Mouse (Mus musculus) stomach, embryonic 15.5 days (tissue): ENCODE results near the gene Trim25. TPM values are rescaled to one million over a fixed set of nuclear protein-coding genes. Genes with fewer than 3 reads are reported as not detected.
A peak's percentile ranks its signal among the peaks of the same experiment; 100 is the strongest.
"Not testable (repeated sequence)": the region's sequence is repeated elsewhere in the genome, so short reads cannot be mapped to it uniquely, and the experiment has no call there.

Experiments used
- ATAC-seq: fragments of 200-750 bp; cut with Nextera tagmentation; 2 replicates; pipeline ENCODE4 v1.8.0; 2017; ENCODE audit warnings: low read depth, moderate number of reproducible peaks, moderate TSS enrichment; ENCODE audit not compliant: insufficient read depth, low FRiP score
- H3K27ac ChIP-seq: fragments of 300-500 bp; sonication (generic); 2 replicates; pipeline ENCODE4 v1.5.1; 2015; ENCODE audit warnings: mild to moderate bottlenecking, inconsistent platforms
- H3K27me3 ChIP-seq: fragments of 300-500 bp; sonication (generic); replicated peaks from 2 replicates; pipeline ENCODE4 v1.6.1; 2015; ENCODE audit warnings: inconsistent platforms
- H3K36me3 ChIP-seq: fragments of 300-500 bp; sonication (generic); 2 replicates; pipeline ENCODE4 v1.6.1; 2015; ENCODE audit warnings: inconsistent platforms
- H3K4me1 ChIP-seq: fragments of 300-500 bp; sonication (generic); 2 replicates; pipeline ENCODE4 v1.6.1; 2015; ENCODE audit warnings: inconsistent platforms
- H3K4me2 ChIP-seq: fragments of 300-500 bp; sonication (generic); 2 replicates; pipeline ENCODE4 v1.6.1; 2015; ENCODE audit warnings: mild to moderate bottlenecking, inconsistent platforms
- H3K4me3 ChIP-seq: fragments of 300-500 bp; sonication (generic); replicated peaks from 2 replicates; pipeline ENCODE4 v1.5.1; 2015; ENCODE audit warnings: inconsistent platforms
- H3K9ac ChIP-seq: fragments of 300-500 bp; sonication (generic); 2 replicates; pipeline ENCODE4 v1.6.1; 2015; ENCODE audit warnings: inconsistent platforms
- H3K9me3 ChIP-seq: fragments of 300-500 bp; sonication (generic); 2 replicates; pipeline ENCODE4 v1.6.1; 2016; ENCODE audit warnings: inconsistent platforms
- WGBS: fragments of 180-500 bp; shearing (Covaris S2); methylation state at CpG from one replicate; pipeline ENCODE4 v1.1.7; 2015; 5-methylcytosine and 5-hydroxymethylcytosine counted together
- polyA plus RNA-seq: library from polyadenylated mRNA; unstranded; fragments of >200 nt; fragmentation: Nextera tagmentation; extraction: Ambion mirVana; gene quantifications from 2 replicates; pipeline ENCODE4 v1.2.1, GENCODE M21; 2015

Gene Trim25
- polyA plus RNA-seq, 1 experiment from 2014 or later: 28.4 TPM

- Histone ChIP-seq H3K4me1 (peaks cover 8% of the 10 kb centered on the region; the same call in 1 of the 2 replicates), H3K27me3 (no peaks in the 10 kb centered on the region), H3K9me3 (no peaks in the 10 kb centered on the region), H3K4me2 (no peak overlapping the region), H3K27ac (peak overlapping the region; percentile 54), H3K4me3 (no peak overlapping the region), H3K9ac (no peak overlapping the region), H3K36me3 (no peaks in the 10 kb centered on the region)
- WGBS: 47% methylated on average over 7 of the region's 7 CpGs
- ATAC-seq: no peak
Measured at GRCm38 (mm10) chr11:88996427-88996826, 2.7 kb upstream of the Trim25 start.

- H3K9me3 ChIP-seq, H3K4me3 ChIP-seq, H3K4me1 ChIP-seq, H3K4me2 ChIP-seq, ATAC-seq, H3K9ac ChIP-seq, H3K27me3 ChIP-seq, H3K36me3 ChIP-seq: not testable (repeated sequence)
- 84% methylated on average over 5 of the region's 5 CpGs for WGBS
- H3K27ac ChIP-seq: 0 out of 2 replicates have a peak overlapping the region, but pooled peaks have one; percentile 54
Measured at GRCm38 (mm10) chr11:88997343-88997742, 1.8 kb upstream of the Trim25 start.

DNA sequence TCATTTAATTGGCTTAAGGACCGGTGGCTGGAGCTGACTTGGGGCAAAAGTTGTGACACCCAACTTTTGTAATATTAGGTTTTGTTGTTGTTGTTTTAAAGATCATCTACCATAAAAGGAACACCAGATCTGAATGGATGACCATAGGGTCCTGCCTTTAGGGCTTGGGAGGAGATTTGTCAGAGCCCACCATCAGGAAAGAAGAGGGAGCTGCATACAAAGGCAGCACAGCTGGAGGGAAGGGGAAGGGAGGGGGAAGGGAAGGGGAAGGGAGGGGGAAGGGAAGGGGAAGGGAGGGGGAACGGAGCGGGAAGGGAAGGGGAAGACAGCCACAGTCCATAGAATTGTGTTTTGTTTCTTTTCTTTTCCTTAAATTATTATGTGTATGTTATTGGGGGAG, 770 bp upstream of the Trim25 start:
- ATAC-seq: no peak
- H3K27me3 ChIP-seq: no peaks in the 10 kb centered on the region
- H3K27ac ChIP-seq: no peak overlapping the region
- WGBS: 17% methylated on average over 2 of the region's 3 CpGs
- H3K9ac ChIP-seq: no peak overlapping the region
- H3K4me1 ChIP-seq: peaks cover 9% of the 10 kb centered on the region; the same call in 1 of the 2 replicates
- H3K36me3 ChIP-seq: no peaks in the 10 kb centered on the region
- H3K4me2 ChIP-seq: peak overlapping the region; percentile 81
- H3K4me3 ChIP-seq: no peak overlapping the region
- no peaks in the 10 kb centered on the region for H3K9me3 ChIP-seq

DNA sequence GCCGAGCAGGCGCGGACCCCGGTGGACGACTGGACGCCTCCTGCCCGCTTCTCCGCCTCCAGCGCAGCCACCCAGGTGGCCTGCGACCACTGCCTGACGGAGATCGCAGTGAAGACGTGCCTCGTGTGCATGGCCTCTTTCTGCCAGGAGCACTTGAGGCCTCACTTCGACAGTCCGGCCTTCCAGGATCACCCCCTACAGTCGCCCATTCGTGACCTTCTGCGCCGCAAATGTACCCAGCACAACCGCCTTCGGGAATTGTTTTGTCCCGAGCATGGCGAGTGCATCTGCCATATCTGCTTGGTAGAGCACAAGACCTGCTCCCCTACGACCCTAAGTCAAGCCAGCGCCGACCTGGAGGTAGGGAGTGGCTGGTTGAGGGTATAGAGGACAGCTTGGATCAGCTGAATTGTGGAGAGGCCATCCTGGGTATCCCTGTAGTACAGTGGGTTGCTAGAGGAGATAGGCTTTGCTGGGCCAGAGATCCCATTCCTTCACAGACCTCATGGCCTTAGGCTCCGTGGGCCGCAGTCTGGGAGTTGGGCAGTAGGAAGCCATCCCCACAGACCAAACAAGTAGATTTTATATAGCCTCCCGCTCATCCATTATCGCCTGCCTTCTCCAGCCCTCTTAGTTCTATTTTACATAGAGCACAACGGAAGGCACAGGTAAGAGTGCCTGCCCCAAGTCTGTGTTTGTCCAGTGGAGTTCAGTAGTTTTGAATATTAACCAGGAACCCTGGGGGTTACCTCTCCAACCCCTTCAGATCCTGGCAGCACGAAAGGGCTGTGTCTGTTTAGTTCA, 749 bp downstream of the Trim25 start:
- ATAC-seq: peak; percentile 21
- H3K4me2 ChIP-seq: peak overlapping the region; percentile 81
- 17% methylated on average over 33 of the region's 33 CpGs for WGBS

DNA sequence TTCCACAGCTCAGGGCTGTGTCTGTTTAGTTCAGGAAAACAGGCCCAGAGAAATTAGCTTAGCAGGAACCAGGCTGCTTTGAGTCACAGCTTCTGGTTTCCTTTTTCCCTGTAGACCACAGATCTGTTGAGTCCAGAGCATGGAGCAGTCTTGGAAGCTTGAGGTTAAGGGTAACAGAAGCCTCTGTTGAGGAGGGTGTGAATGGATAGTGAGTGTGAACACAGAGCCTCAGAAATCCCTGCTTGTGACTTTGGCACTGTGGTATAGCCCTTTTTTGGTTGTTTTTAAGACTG, 1.3 kb downstream of the Trim25 start:
- Histone ChIP-seq H3K27ac (peak overlapping the region; percentile 64; the same call in 1 of the 2 replicates), H3K27me3 (no peaks in the 10 kb centered on the region), H3K4me1 (peaks cover 14% of the 10 kb centered on the region), H3K9me3 (no peaks in the 10 kb centered on the region), H3K4me3 (peak overlapping the region; percentile 58), H3K9ac (peak overlapping the region; percentile 47; the same call in 1 of the 2 replicates), H3K4me2 (peak overlapping the region; percentile 81), H3K36me3 (no peaks in the 10 kb centered on the region)
- no peak for ATAC-seq

More for the DNA sequence above, 749 bp downstream of the Trim25 start:
- Histone ChIP-seq H3K4me3 (peak overlapping the region; percentile 58), H3K27ac (peak overlapping the region; percentile 64), H3K4me1 (peaks cover 14% of the 10 kb centered on the region), H3K9ac (peak overlapping the region; percentile 47), H3K9me3 (no peaks in the 10 kb centered on the region), H3K36me3 (no peaks in the 10 kb centered on the region), H3K27me3 (no peaks in the 10 kb centered on the region)

DNA sequence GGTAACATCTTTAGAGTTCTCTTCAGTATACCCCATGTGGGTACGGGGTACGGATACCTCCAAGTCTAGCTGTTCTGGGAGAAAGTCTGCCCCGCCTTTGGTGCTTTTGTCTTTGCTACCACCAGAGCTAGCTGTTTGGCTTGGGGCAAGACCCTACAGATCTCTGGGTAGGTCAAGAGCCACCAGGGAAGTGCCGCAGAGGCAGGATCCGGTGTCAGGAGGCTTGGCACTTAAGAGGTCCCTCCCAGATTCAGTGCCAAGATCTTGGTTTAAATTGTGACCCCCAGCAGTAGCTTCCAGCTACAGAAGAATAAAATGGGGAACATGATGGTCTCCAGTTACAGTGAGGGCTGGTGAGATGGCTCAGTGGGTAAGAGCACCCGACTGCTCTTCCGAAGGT, 2.4 kb downstream of the Trim25 start:
- H3K9ac ChIP-seq: no peak overlapping the region
- no peak overlapping the region for H3K27ac ChIP-seq
- no peaks in the 10 kb centered on the region for H3K9me3 ChIP-seq
- H3K36me3 ChIP-seq: no peaks in the 10 kb centered on the region
- ATAC-seq: no peak
- WGBS: 88% methylated on average over 7 of the region's 7 CpGs
- peak overlapping the region; percentile 81 for H3K4me2 ChIP-seq
- peaks cover 14% of the 10 kb centered on the region for H3K4me1 ChIP-seq
- H3K27me3 ChIP-seq: no peaks in the 10 kb centered on the region
- H3K4me3 ChIP-seq: peak overlapping the region; percentile 6; the same call in 1 of the 2 replicates

GRCm38 (mm10) chr11:89002068-89002467, 2.9 kb downstream of the Trim25 start:
- Histone ChIP-seq H3K36me3 (peaks cover 2% of the 10 kb centered on the region; the same call in 1 of the 2 replicates), H3K4me3 (no peak overlapping the region), H3K27me3 (no peaks in the 10 kb centered on the region), H3K27ac (no peak overlapping the region), H3K9ac (no peak overlapping the region), H3K4me1 (peaks cover 14% of the 10 kb centered on the region), H3K4me2 (peak overlapping the region; percentile 29), H3K9me3 (no peaks in the 10 kb centered on the region)
- 84% methylated on average over 5 of the region's 5 CpGs for WGBS
- no peak for ATAC-seq

- Histone ChIP-seq H3K9ac (no peak overlapping the region), H3K27ac (peak overlapping the region; percentile 7), H3K27me3 (no peaks in the 10 kb centered on the region), H3K4me2 (peak overlapping the region; percentile 29), H3K4me1 (peaks cover 14% of the 10 kb centered on the region), H3K9me3 (no peaks in the 10 kb centered on the region), H3K36me3 (peaks cover 8% of the 10 kb centered on the region; the same call in 1 of the 2 replicates), H3K4me3 (no peak overlapping the region; the same call in 1 of the 2 replicates)
- no peak for ATAC-seq
- WGBS: 69% methylated on average over 5 of the region's 5 CpGs
Measured at GRCm38 (mm10) chr11:89002621-89003020, 3.4 kb downstream of the Trim25 start.

- Histone ChIP-seq H3K9me3 (no peaks in the 10 kb centered on the region), H3K4me3 (no peak overlapping the region; the same call in 1 of the 2 replicates), H3K4me2 (peak overlapping the region; percentile 29), H3K27me3 (no peaks in the 10 kb centered on the region), H3K27ac (peak overlapping the region; percentile 7), H3K4me1 (peaks cover 14% of the 10 kb centered on the region), H3K36me3 (peaks cover 10% of the 10 kb centered on the region; the same call in 1 of the 2 replicates), H3K9ac (no peak overlapping the region)
- WGBS: 33% methylated on average over 6 of the region's 6 CpGs
- no peak for ATAC-seq
Measured at GRCm38 (mm10) chr11:89003078-89003477, 3.9 kb downstream of the Trim25 start.

GRCm38 (mm10) chr11:89003726-89004125, 4.5 kb downstream of the Trim25 start:
- H3K27ac ChIP-seq: no peak overlapping the region
- no peak overlapping the region for H3K9ac ChIP-seq
- H3K9me3 ChIP-seq: no peaks in the 10 kb centered on the region
- no peak for ATAC-seq
- H3K36me3 ChIP-seq: peaks cover 10% of the 10 kb centered on the region; the same call in 1 of the 2 replicates
- H3K4me3 ChIP-seq: no peak overlapping the region
- WGBS: 56% methylated on average over 4 of the region's 4 CpGs
- H3K4me2 ChIP-seq: peak overlapping the region; percentile 19; the same call in 1 of the 2 replicates
- H3K4me1 ChIP-seq: peaks cover 12% of the 10 kb centered on the region
- no peaks in the 10 kb centered on the region for H3K27me3 ChIP-seq

DNA sequence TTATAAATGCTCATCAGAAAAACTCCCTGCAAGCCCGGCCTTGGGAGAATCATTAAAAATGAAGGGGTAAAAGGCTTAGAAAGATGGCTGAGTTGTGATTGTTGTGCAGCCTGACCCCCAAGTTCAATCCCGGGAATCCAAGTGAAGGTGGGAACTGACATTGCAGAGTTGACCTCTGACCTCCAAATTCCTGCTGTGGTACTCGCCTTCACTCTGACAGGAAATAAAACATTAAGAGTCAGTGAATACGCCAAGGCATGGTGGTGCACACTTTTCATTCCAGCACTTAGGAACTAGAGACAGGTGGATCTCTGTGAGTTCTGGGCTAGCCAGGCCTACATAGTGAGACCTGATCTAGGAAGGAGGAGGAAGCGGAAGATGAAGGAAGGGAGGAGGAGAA, 6.3 kb downstream of the Trim25 start:
- Histone ChIP-seq H3K9me3 (no peaks in the 10 kb centered on the region), H3K27ac (no peak overlapping the region), H3K36me3 (peaks cover 18% of the 10 kb centered on the region; the same call in 1 of the 2 replicates), H3K4me1 (peaks cover 9% of the 10 kb centered on the region), H3K4me3 (no peak overlapping the region), H3K9ac (no peak overlapping the region), H3K4me2 (no peak overlapping the region), H3K27me3 (no peaks in the 10 kb centered on the region)
- 60% methylated on average over 5 of the region's 5 CpGs for WGBS
- no peak for ATAC-seq

DNA sequence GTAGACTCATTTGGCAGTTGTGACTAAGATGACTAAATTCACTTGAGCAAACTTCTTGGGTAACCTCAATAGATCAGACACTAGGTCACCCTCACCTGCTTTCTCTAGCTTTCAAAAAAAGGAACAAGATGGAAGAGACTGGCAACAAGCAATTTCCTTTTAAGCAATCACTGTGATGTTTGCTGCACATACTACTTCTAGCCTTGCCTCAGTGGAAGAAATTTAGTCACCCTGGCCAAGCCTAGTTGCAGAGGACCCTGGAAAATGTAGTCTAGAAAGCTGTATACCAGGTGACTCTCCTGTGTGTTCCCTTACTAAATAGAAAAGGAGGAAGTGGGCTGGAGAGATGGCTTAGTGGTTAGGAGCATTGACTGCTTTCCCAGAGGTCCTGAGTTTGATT, 7.2 kb downstream of the Trim25 start:
- H3K36me3 ChIP-seq: peaks cover 27% of the 10 kb centered on the region
- H3K27me3 ChIP-seq: no peaks in the 10 kb centered on the region

More for the DNA sequence above, 7.2 kb downstream of the Trim25 start:
- H3K4me1 ChIP-seq: peaks cover 6% of the 10 kb centered on the region
- H3K9ac ChIP-seq: no peak overlapping the region
- no peak overlapping the region for H3K4me2 ChIP-seq
- no peaks in the 10 kb centered on the region for H3K9me3 ChIP-seq
- ATAC-seq: no peak
- H3K4me3 ChIP-seq: no peak overlapping the region
- H3K27ac ChIP-seq: no peak overlapping the region
